Mouse (Mus musculus) G1E (cell line): ENCODE data around the gene Ncoa4.
A peak's percentile ranks its signal among the peaks of the same experiment; 100 is the strongest.

Experiments
- CTCF ChIP-seq: IDR thresholded peaks from 2 replicates; pipeline ENCODE4 v1.5.1; 2012; ENCODE audit warnings: low read depth, low read length, inconsistent platforms, mixed read lengths
- GATA1 ChIP-seq: IDR thresholded peaks from 2 replicates; pipeline ENCODE4 v1.6.1; 2012; ENCODE audit warnings: borderline replicate concordance, low read length, inconsistent platforms, mixed read lengths
- GATA2 ChIP-seq: IDR thresholded peaks from 2 replicates; pipeline ENCODE4 v1.6.1; 2012; ENCODE audit warnings: low read depth, low read length, inconsistent platforms, borderline replicate concordance
- POLR2AphosphoS5 ChIP-seq: IDR thresholded peaks from 2 replicates; pipeline ENCODE4 v1.6.1; 2012; ENCODE audit warnings: low read depth, low read length, inconsistent platforms; ENCODE audit not compliant: insufficient replicate concordance
- TAL1 ChIP-seq: conservative IDR thresholded peaks from 2 replicates; pipeline ENCODE4 v1.6.1; 2012; ENCODE audit warnings: low read depth, low read length, inconsistent platforms, mixed read lengths

DNA sequence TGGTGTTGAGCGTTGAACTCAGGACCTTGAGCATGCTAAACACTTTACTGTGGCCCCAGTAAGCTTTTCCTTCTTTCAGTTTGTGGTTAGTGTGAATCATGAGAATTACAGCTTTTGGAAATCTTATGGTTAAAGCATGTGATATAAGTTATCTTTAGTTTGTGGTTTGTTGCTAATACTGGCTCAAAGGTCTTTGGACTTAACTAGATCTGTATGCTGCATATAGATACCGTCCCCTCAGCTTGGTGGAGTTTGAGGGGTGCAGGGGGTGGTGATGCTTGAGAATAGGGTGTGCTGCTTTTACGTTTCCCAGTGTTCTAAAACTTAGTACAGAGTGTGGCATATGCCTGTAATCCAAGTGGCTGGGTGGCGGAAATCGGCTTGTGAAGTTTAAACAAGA, 7.7 kb downstream of the Ncoa4 start:
- no peak for TF ChIP-seq CTCF
- peak; percentile 52 for TF ChIP-seq TAL1
- TF ChIP-seq POLR2AphosphoS5, result no peak
- no peak for TF ChIP-seq GATA1
- TF ChIP-seq GATA2, result no peak
